Mouse (Mus musculus): Measurements from ENCODE around the gene Fbxl14. TPM values are rescaled to one million over a fixed set of nuclear protein-coding genes. Genes with fewer than 3 reads are reported as not detected.
"Not testable (repeated sequence)": the region's sequence is repeated elsewhere in the genome, so short reads cannot be mapped to it uniquely, and the experiment has no call there.

Fbxl14 gene
- 4.9 and 5.2 TPM in 2 replicates for polyA plus RNA-seq (2014; fragmentation: Nextera tagmentation; extraction: Ambion mirVana)

- peak; percentile 78 for ATAC-seq (replicated peaks; ENCODE audit: insufficient number of reproducible peaks, low FRiP score, low TSS enrichment)
Measured at GRCm38 (mm10) chr6:119479343-119479875, at the start of gene Fbxl14. Fbxl14 (plus strand) TSS chr6:119479668.

GRCm38 (mm10) chr6:119430508-119430907 lies 49.0 kb upstream of the Fbxl14 start:
- Histone ChIP-seq H3K27me3 (ENCODE audit: control insufficient read depth, insufficient read depth, low read length) (no peaks in the 10 kb centered on the region), H3K9me3 (replicated peaks; ENCODE audit: control insufficient read depth, low read length) (no peaks in the 10 kb centered on the region), H3K4me3 (ENCODE audit: low read depth, low read length) (no peak overlapping the region), H3K9ac (ENCODE audit: low read depth, low read length) (no peak overlapping the region), H3K4me2 (no peak overlapping the region), H3K27ac (ENCODE audit: low read depth, low read length) (no peak overlapping the region), H3K4me1 (ENCODE audit: control insufficient read depth, insufficient read depth, low read length) (no peaks in the 10 kb centered on the region), H3K36me3 (ENCODE audit: control insufficient read depth, insufficient read depth, low read length) (no peaks in the 10 kb centered on the region)
- WGBS (ENCODE audit: insufficient replicate concordance): 24% methylated on average over 2 of the region's 2 CpGs
- 0 out of 2 replicates have a peak, but pooled peaks have one; percentile 28 for ATAC-seq (replicated peaks; ENCODE audit: insufficient number of reproducible peaks, low FRiP score, low TSS enrichment)

More at GRCm38 (mm10) chr6:119479343-119479875, at the start of gene Fbxl14:
- H3K36me3 ChIP-seq (ENCODE audit: control insufficient read depth, insufficient read depth, low read length): no peaks in the 10 kb centered on the region
- peak within 1 kb of the TSS; percentile 77 for H3K4me3 ChIP-seq (ENCODE audit: low read depth, low read length)
- peak within 1 kb of the TSS; percentile 97 for H3K9ac ChIP-seq (ENCODE audit: low read depth, low read length)
- no peaks in the 10 kb centered on the region for H3K27me3 ChIP-seq (ENCODE audit: control insufficient read depth, insufficient read depth, low read length)
- no peaks in the 10 kb centered on the region for H3K9me3 ChIP-seq (replicated peaks; ENCODE audit: control insufficient read depth, low read length)
- peaks cover 29% of the 10 kb centered on the region for H3K4me1 ChIP-seq (ENCODE audit: control insufficient read depth, insufficient read depth, low read length)
- under 1% methylated on average over 61 of the region's 101 CpGs for WGBS (ENCODE audit: insufficient replicate concordance)
- peak within 1 kb of the TSS; percentile 99 for H3K27ac ChIP-seq (ENCODE audit: low read depth, low read length)
- H3K4me2 ChIP-seq: peak within 1 kb of the TSS; percentile 99

DNA sequence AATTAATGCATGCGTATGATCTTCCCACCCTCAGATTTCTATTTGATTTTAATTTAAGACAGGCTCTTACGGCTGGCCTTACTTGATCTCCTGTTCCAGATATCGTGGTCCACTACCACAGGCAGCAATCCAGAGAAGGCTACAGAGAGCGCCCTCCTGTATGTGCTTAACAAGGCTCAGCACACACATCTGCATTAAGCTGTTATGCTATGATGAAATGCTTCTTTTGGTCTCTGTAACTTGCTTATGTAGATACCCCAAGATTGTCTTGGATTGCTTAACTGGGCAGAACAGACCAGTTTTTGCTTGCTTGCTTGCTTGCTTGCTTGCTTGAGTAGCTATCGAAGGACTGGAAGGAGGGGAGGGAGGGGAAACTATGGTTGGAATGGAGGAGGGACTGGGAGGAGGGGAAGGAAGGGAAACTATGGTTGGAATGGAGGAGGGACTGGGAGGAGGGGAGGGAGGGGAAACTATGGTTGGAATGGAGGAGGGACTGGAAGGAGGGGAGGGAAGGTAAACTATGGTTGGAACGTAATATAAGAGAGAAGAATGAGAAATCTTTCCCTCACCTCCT lies 47.6 kb upstream of the Fbxl14 start:
- Histone ChIP-seq H3K4me3 (ENCODE audit: low read depth, low read length) (no peak overlapping the region), H3K4me1 (ENCODE audit: control insufficient read depth, insufficient read depth, low read length) (no peaks in the 10 kb centered on the region), H3K27ac (ENCODE audit: low read depth, low read length) (no peak overlapping the region), H3K4me2 (no peak overlapping the region), H3K9ac (ENCODE audit: low read depth, low read length) (no peak overlapping the region), H3K27me3 (ENCODE audit: control insufficient read depth, insufficient read depth, low read length) (no peaks in the 10 kb centered on the region), H3K9me3 (replicated peaks; ENCODE audit: control insufficient read depth, low read length) (no peaks in the 10 kb centered on the region), H3K36me3 (ENCODE audit: control insufficient read depth, insufficient read depth, low read length) (no peaks in the 10 kb centered on the region)
- ATAC-seq (replicated peaks; ENCODE audit: insufficient number of reproducible peaks, low FRiP score, low TSS enrichment): no peak
- WGBS (ENCODE audit: insufficient replicate concordance): 61% methylated on average over 6 of the region's 6 CpGs

DNA sequence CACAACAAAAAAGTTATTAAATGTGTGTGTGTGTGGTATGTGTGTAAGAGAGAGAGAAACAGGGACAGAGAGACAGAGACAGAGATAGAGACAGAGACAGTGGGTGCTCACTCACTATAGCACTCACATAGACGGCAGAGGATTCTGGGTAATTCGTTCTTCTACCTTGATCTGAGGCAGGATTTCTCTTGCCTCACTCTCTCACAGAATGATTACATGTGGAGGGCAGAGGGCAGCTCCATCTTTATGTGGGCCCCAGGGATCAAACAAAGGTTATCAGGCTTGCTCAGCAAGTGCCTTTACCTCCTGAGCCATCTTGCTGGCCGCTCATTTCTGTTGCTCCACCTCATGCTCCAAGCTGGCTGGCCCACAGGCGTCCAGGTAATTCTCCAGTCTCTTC lies 45.1 kb upstream of the Fbxl14 start:
- Histone ChIP-seq H3K9ac (ENCODE audit: low read depth, low read length) (no peak overlapping the region), H3K9me3 (replicated peaks; ENCODE audit: control insufficient read depth, low read length) (no peaks in the 10 kb centered on the region), H3K36me3 (ENCODE audit: control insufficient read depth, insufficient read depth, low read length) (no peaks in the 10 kb centered on the region), H3K4me3 (ENCODE audit: low read depth, low read length) (no peak overlapping the region), H3K27ac (ENCODE audit: low read depth, low read length) (no peak overlapping the region), H3K27me3 (ENCODE audit: control insufficient read depth, insufficient read depth, low read length) (no peaks in the 10 kb centered on the region), H3K4me2 (no peak overlapping the region), H3K4me1 (ENCODE audit: control insufficient read depth, insufficient read depth, low read length) (no peaks in the 10 kb centered on the region; the same call in 1 of the 2 replicates)
- 79% methylated on average over 4 of the region's 4 CpGs for WGBS (ENCODE audit: insufficient replicate concordance)
- no peak for ATAC-seq (replicated peaks; ENCODE audit: insufficient number of reproducible peaks, low FRiP score, low TSS enrichment)

DNA sequence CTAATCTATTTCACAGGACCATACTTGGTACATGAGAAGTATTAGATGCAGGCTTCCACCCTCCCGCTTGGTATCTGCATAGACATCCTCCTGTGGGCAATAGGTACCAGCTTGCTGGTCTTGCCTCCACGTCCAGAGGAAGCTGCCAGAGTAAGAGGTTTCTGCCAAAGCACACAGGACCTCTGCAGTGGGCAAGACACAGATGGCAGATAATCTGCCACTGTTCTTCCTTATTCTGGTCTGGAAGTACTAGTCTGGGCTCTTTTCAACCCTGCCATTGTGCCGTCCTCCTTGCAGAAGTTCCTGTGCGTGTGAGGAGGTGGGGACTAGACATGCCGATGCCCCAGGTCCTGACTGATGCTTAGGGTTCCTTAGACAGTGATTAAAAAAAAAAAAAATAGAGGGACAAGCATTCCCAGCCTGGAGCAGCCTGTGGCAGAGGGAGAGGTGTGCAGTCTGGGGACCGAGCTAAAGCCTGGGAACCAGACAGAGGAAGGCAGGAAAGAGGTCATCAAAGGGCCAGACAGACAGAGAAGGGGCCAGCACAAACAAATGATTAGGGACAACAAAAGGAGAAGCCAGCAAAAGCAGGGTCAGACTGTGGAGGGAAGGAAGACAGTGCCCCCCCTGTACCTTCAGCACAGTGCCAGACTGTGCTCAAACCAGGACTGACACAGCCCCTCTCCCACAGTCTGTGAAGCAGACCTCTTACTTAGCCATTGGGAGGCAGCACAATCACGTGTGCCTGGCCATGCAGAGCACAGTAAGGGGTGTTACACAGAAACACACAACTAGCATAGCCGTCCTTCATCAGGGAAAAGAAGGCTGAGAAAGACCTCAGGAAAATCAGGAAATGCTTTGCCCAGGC lies 41.3 kb upstream of the Fbxl14 start:
- no peak overlapping the region for H3K4me3 ChIP-seq (ENCODE audit: low read depth, low read length)
- H3K36me3 ChIP-seq (ENCODE audit: control insufficient read depth, insufficient read depth, low read length): no peaks in the 10 kb centered on the region
- H3K9me3 ChIP-seq (replicated peaks; ENCODE audit: control insufficient read depth, low read length): no peaks in the 10 kb centered on the region
- H3K27ac ChIP-seq (ENCODE audit: low read depth, low read length): no peak overlapping the region
- WGBS (ENCODE audit: insufficient replicate concordance): 42% methylated on average over 8 of the region's 8 CpGs
- H3K9ac ChIP-seq (ENCODE audit: low read depth, low read length): no peak overlapping the region
- H3K27me3 ChIP-seq (ENCODE audit: control insufficient read depth, insufficient read depth, low read length): no peaks in the 10 kb centered on the region
- ATAC-seq (replicated peaks; ENCODE audit: insufficient number of reproducible peaks, low FRiP score, low TSS enrichment): peak; percentile 71; the same call in 1 of the 2 replicates
- H3K4me1 ChIP-seq (ENCODE audit: control insufficient read depth, insufficient read depth, low read length): no peaks in the 10 kb centered on the region; the same call in 1 of the 2 replicates
- H3K4me2 ChIP-seq: no peak overlapping the region

- H3K27ac ChIP-seq (ENCODE audit: low read depth, low read length); H3K4me1 ChIP-seq (ENCODE audit: control insufficient read depth, insufficient read depth, low read length); H3K4me2 ChIP-seq; H3K27me3 ChIP-seq (ENCODE audit: control insufficient read depth, insufficient read depth, low read length); H3K9ac ChIP-seq (ENCODE audit: low read depth, low read length); H3K36me3 ChIP-seq (ENCODE audit: control insufficient read depth, insufficient read depth, low read length); H3K9me3 ChIP-seq (replicated peaks; ENCODE audit: control insufficient read depth, low read length); H3K4me3 ChIP-seq (ENCODE audit: low read depth, low read length); ATAC-seq (replicated peaks; ENCODE audit: insufficient number of reproducible peaks, low FRiP score, low TSS enrichment): not testable (repeated sequence)
- 68% methylated on average over 5 of the region's 5 CpGs for WGBS (ENCODE audit: insufficient replicate concordance)
Measured at GRCm38 (mm10) chr6:119442729-119443128, 36.7 kb upstream of the Fbxl14 start.

DNA sequence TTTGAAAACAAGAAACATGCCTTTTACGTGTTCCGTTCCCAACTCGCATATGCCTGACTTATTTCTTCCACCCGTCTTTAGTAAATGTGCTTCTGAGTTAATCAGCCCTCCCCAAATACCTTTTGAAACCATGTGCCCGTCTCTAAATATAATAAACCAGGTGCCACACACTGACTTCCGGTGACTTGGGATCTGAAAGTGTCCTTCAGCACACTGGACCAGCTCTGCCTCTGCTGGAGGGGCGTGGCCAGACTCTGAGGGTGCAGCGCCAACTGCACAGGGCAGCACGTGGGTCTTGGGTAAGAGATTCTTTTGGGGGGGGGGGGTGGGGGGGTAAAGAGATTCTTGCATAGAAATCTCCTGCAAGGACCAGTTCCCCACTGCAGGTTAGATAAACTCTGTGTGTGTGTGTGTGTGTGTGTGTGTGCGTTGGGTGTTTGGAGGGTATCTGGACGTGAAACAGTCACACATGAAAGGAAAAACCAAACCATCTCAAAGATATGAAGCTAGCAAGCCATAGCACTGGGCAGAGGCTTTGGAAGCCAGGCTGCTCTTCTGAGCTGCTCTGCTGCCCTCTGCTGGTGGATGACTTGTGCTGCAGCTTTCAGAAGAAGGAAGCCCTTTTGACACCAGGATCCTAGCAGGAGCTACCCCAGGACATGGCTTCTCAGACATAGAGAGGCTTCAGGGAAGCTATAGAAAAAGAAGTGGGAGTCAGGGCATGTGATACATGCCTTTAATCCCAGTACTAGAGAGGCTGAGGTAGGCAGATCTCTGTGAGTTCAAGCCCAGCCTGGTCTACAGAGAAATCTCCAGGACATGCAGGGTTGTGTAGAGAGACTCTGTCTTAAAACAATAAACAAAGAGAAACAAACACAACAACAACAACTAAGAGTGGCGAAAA lies 35.5 kb upstream of the Fbxl14 start:
- H3K27ac ChIP-seq (ENCODE audit: low read depth, low read length): peak overlapping the region; percentile 46; the same call in 1 of the 2 replicates
- peak overlapping the region; percentile 40 for H3K4me2 ChIP-seq
- H3K36me3 ChIP-seq (ENCODE audit: control insufficient read depth, insufficient read depth, low read length): no peaks in the 10 kb centered on the region
- peaks cover 2% of the 10 kb centered on the region; the same call in 1 of the 2 replicates for H3K4me1 ChIP-seq (ENCODE audit: control insufficient read depth, insufficient read depth, low read length)
- no peak overlapping the region; the same call in 1 of the 2 replicates for H3K4me3 ChIP-seq (ENCODE audit: low read depth, low read length)
- 42% methylated on average over 12 of the region's 12 CpGs for WGBS (ENCODE audit: insufficient replicate concordance)
- no peaks in the 10 kb centered on the region for H3K27me3 ChIP-seq (ENCODE audit: control insufficient read depth, insufficient read depth, low read length)
- peak; percentile 66 for ATAC-seq (replicated peaks; ENCODE audit: insufficient number of reproducible peaks, low FRiP score, low TSS enrichment)
- no peak overlapping the region for H3K9ac ChIP-seq (ENCODE audit: low read depth, low read length)
- H3K9me3 ChIP-seq (replicated peaks; ENCODE audit: control insufficient read depth, low read length): no peaks in the 10 kb centered on the region

All from heart, embryonic 11.5 days (tissue).